Mouse (Mus musculus): ENCODE measurements at regions not wholly inside any gene's neighbourhood (a gene's known extent, or its start where the extent isn't known, plus 50 kb on each side); places are given as distances from the start of the nearest gene placed in this dataset.

DNA sequence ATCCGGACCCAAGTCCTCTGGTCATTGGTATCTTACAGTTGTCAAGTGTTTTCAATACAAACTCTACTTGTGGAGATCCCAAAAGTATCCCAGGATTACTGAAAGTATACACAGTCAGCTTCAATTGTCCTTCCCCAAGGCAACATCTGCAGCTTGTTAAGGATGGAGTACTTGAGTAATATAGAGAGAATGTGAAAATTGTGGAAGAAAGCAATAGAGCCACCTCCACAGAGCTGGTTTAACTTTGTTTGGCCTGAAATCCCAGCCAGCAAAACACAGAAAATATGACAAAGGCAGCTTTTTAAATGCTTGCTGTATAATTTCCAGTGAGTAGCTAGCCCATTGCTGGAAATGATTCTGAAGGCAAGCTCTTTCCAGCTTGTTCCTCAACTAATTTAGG lies 217.0 kb upstream of the Tbl1xr1 start:
- TF ChIP-seq POLR2A (IDR thresholded peaks at IDR 0.05; ENCODE audit: low read depth, low read length) = no peak
- no peak for TF ChIP-seq CTCF (IDR thresholded peaks at IDR 0.05; ENCODE audit: extremely low read depth, insufficient read depth, insufficient read length, insufficient replicate concordance)

All from spleen, adult 2 months (tissue).